In the genomic region with DNA sequence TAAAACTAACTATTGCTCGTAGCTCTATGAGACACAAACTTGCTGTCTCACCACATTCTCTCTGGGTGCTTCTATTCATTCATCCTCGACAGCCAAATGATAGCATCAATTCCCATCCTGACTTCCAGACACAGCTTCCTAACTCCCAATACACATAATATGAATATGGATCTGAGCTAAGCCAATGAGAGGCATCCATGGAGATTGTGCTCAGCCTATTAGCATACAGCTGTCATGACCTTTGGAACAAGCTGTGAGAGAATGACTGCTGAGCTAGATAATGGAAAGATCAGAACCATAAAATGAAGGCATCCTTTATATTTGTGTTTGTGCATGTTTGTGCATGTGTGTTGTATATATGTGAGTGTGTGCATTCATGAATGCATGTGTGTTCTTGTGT, we compare ENCODE assay signal across 17 mouse cellular contexts.
DNase-seq lines count a peak whose midpoint lies in the region; ATAC-seq and TF ChIP-seq lines count a peak whose summit lies in the region.
"Had no signal": no experiment of that assay in that cellular context is flagged by ENCODE, and none has a peak within 500 bp of the region (broad histone marks: within the 10 kb centered on the region; RNA-seq: fewer than 3 reads in every experiment).

No protein-coding gene starts in this region.

- H3K4me3 ChIP-seq in liver, adult 2 months (ENCODE audit: insufficient read depth, low read depth, low read length) = no peak overlapping the region
- no peak overlapping the region for H3K4me3 ChIP-seq in liver, embryonic 11.5 days (ENCODE audit: low read depth, low read length)
- no peak overlapping the region for H3K4me3 ChIP-seq in forebrain, embryonic 14.5 days (ENCODE audit: low read depth, low read length)
- H3K4me3 ChIP-seq in hindbrain, embryonic 14.5 days (replicated peaks; ENCODE audit: low read length) = no peak overlapping the region
- no peak overlapping the region for H3K4me3 ChIP-seq in midbrain, embryonic 16.5 days (ENCODE audit: low read depth, low read length)
- H3K4me3 ChIP-seq: heart, embryonic 12.5 days; stomach, embryonic 15.5 days had no signal

- no peaks in the 10 kb centered on the region for H3K36me3 ChIP-seq in liver, adult 2 months (ENCODE audit: control insufficient read depth, insufficient read depth, low read length)
- H3K36me3 ChIP-seq in liver, embryonic 11.5 days (ENCODE audit: control insufficient read depth, insufficient read depth, low read length) = no peaks in the 10 kb centered on the region
- H3K36me3 ChIP-seq in forebrain, embryonic 14.5 days (ENCODE audit: control insufficient read depth, insufficient read depth, low read length) = no peaks in the 10 kb centered on the region
- no peaks in the 10 kb centered on the region for H3K36me3 ChIP-seq in hindbrain, embryonic 14.5 days (replicated peaks; ENCODE audit: control insufficient read depth, insufficient read depth)
- H3K36me3 ChIP-seq in midbrain, embryonic 16.5 days (ENCODE audit: control insufficient read depth, insufficient read depth, low read length) = no peaks in the 10 kb centered on the region
- H3K36me3 ChIP-seq: heart, embryonic 12.5 days; stomach, embryonic 15.5 days had no signal

- H3K27ac ChIP-seq in liver, adult 2 months (replicated peaks; ENCODE audit: insufficient read depth, low read depth, low read length) = no peak overlapping the region
- no peak overlapping the region for H3K27ac ChIP-seq in liver, embryonic 11.5 days (ENCODE audit: low read depth, low read length)
- H3K27ac ChIP-seq in forebrain, embryonic 14.5 days (ENCODE audit: low read depth, low read length) = no peak overlapping the region
- no peak overlapping the region for H3K27ac ChIP-seq in hindbrain, embryonic 14.5 days
- H3K27ac ChIP-seq in midbrain, embryonic 16.5 days (ENCODE audit: low read length) = no peak overlapping the region
- H3K27ac ChIP-seq: stomach, embryonic 15.5 days had no signal

- 76% methylated on average over 2 of the region's 2 CpGs for WGBS in liver, adult 2 months
- 67% methylated on average over 2 of the region's 2 CpGs for WGBS in liver, embryonic 11.5 days
- WGBS in forebrain, embryonic 14.5 days = 64% methylated on average over 2 of the region's 2 CpGs
- 24% methylated on average over 2 of the region's 2 CpGs for WGBS in hindbrain, embryonic 14.5 days
- 34% methylated on average over 2 of the region's 2 CpGs for WGBS in midbrain, embryonic 16.5 days

- H3K4me1 ChIP-seq in liver, adult 2 months (ENCODE audit: control insufficient read depth, insufficient read depth, low read length) = no peaks in the 10 kb centered on the region
- H3K4me1 ChIP-seq in liver, embryonic 11.5 days (replicated peaks; ENCODE audit: control insufficient read depth, insufficient read depth, low read length) = no peaks in the 10 kb centered on the region
- peaks cover 4% of the 10 kb centered on the region; the same call in 1 of the 2 replicates for H3K4me1 ChIP-seq in forebrain, embryonic 14.5 days (ENCODE audit: control insufficient read depth, insufficient read depth, low read length)
- peaks cover 9% of the 10 kb centered on the region; the same call in 1 of the 2 replicates for H3K4me1 ChIP-seq in hindbrain, embryonic 14.5 days (replicated peaks; ENCODE audit: control insufficient read depth, insufficient read depth, low read length)
- 0 out of 2 replicates have a peak, but pooled peaks cover 4% of the 10 kb centered on the region for H3K4me1 ChIP-seq in midbrain, embryonic 16.5 days (ENCODE audit: control insufficient read depth, insufficient read depth, low read length)
- H3K4me1 ChIP-seq: stomach, embryonic 15.5 days had no signal

- DNase-seq in liver, adult 2 months (ENCODE audit: extremely low read depth, low read depth, low spot score) = peak; percentile 26
- DNase-seq in liver, embryonic 11.5 days (ENCODE audit: low spot score) = no peak
- peak; percentile 40 for DNase-seq in forebrain, embryonic 14.5 days (ENCODE audit: low spot score)
- DNase-seq in hindbrain, embryonic 14.5 days (ENCODE audit: low spot score) = no peak
- DNase-seq in left cerebral cortex, adult 11 months (ENCODE audit: low spot score) = no peak
- no peak for DNase-seq in right cerebral cortex, adult 18-20 months
- DNase-seq: adrenal gland, adult 8-10 months; cerebellum, adult 18-20 months; heart, postnatal 36 days; kidney, adult 2 months; lung, embryonic 14.5 days; spleen, adult 18-20 months; thymus, postnatal 14 days had no signal

- TF ChIP-seq POLR2A in liver, adult 2 months (IDR thresholded peaks at IDR 0.05; ENCODE audit: extremely low read depth, insufficient read depth, low read length) = no peak

- no peak for ATAC-seq in liver, embryonic 11.5 days (replicated peaks; ENCODE audit: low FRiP score)
- peak; percentile 55; the same call in 1 of the 2 replicates for ATAC-seq in forebrain, embryonic 14.5 days
- ATAC-seq in hindbrain, embryonic 14.5 days (ENCODE audit: low FRiP score) = peak; percentile 83
- ATAC-seq in midbrain, embryonic 16.5 days = peak; percentile 58; the same call in 1 of the 2 replicates
- ATAC-seq: CD4-positive, CD25-positive, alpha-beta regulatory T cell, adult 4 months had no signal

- H3K79me2 ChIP-seq in liver, adult 2 months (ENCODE audit: control insufficient read depth, insufficient read depth, low read length) = no peaks in the 10 kb centered on the region

- no peak for TF ChIP-seq CTCF in liver, adult 2 months (IDR thresholded peaks at IDR 0.05; ENCODE audit: low read depth, low read length)

- no peak overlapping the region for H3K4me2 ChIP-seq in liver, embryonic 11.5 days
- no peak overlapping the region for H3K4me2 ChIP-seq in forebrain, embryonic 14.5 days (ENCODE audit: low read length)
- no peak overlapping the region for H3K4me2 ChIP-seq in hindbrain, embryonic 14.5 days (replicated peaks)
- no peak overlapping the region for H3K4me2 ChIP-seq in midbrain, embryonic 16.5 days (ENCODE audit: low read length)
- H3K4me2 ChIP-seq: heart, embryonic 12.5 days; lung, embryonic 14.5 days; stomach, embryonic 15.5 days had no signal

- H3K9me3 ChIP-seq in liver, embryonic 11.5 days (ENCODE audit: control insufficient read depth, low read length) = no peaks in the 10 kb centered on the region
- no peaks in the 10 kb centered on the region for H3K9me3 ChIP-seq in forebrain, embryonic 14.5 days (replicated peaks; ENCODE audit: control insufficient read depth, low read length)
- H3K9me3 ChIP-seq in hindbrain, embryonic 14.5 days (ENCODE audit: control insufficient read depth, low read length) = no peaks in the 10 kb centered on the region
- H3K9me3 ChIP-seq in midbrain, embryonic 16.5 days (replicated peaks; ENCODE audit: control insufficient read depth, low read length, poor library complexity, severe bottlenecking) = no peaks in the 10 kb centered on the region
- H3K9me3 ChIP-seq: heart, embryonic 12.5 days; stomach, embryonic 15.5 days had no signal

- no peak overlapping the region for H3K9ac ChIP-seq in liver, adult 2 months (ENCODE audit: low read depth, low read length)
- H3K9ac ChIP-seq in liver, embryonic 11.5 days (ENCODE audit: low read depth, low read length) = no peak overlapping the region
- no peak overlapping the region for H3K9ac ChIP-seq in forebrain, embryonic 14.5 days (ENCODE audit: low read length)
- H3K9ac ChIP-seq in hindbrain, embryonic 14.5 days = no peak overlapping the region
- no peak overlapping the region for H3K9ac ChIP-seq in midbrain, embryonic 16.5 days (ENCODE audit: low read depth, low read length)
- H3K9ac ChIP-seq: heart, embryonic 12.5 days; lung, embryonic 14.5 days; stomach, embryonic 15.5 days had no signal

- H3K27me3 ChIP-seq in liver, adult 2 months (ENCODE audit: control insufficient read depth, insufficient read depth, low read length) = no peaks in the 10 kb centered on the region
- H3K27me3 ChIP-seq in liver, embryonic 11.5 days (replicated peaks; ENCODE audit: control insufficient read depth, insufficient read depth, low read length) = no peaks in the 10 kb centered on the region
- no peaks in the 10 kb centered on the region for H3K27me3 ChIP-seq in forebrain, embryonic 14.5 days (replicated peaks; ENCODE audit: control insufficient read depth, insufficient read depth, low read length)
- no peaks in the 10 kb centered on the region for H3K27me3 ChIP-seq in hindbrain, embryonic 14.5 days (ENCODE audit: control insufficient read depth, insufficient read depth, low read length)
- H3K27me3 ChIP-seq in midbrain, embryonic 16.5 days (ENCODE audit: control insufficient read depth, insufficient read depth, low read depth, low read length) = no peaks in the 10 kb centered on the region
- H3K27me3 ChIP-seq: heart, embryonic 12.5 days; stomach, embryonic 15.5 days had no signal

Comparison
In these comparisons a context has a peak if more than half of its experiments do, and no peak if none do; other contexts are left out.
1. DNase-seq: peak in liver, adult 2 months (single experiment) and forebrain, embryonic 14.5 days (single experiment); none in liver, embryonic 11.5 days (single experiment), hindbrain, embryonic 14.5 days (single experiment), left cerebral cortex, adult 11 months (single experiment) and right cerebral cortex, adult 18-20 months (single experiment).